In the genomic region with DNA sequence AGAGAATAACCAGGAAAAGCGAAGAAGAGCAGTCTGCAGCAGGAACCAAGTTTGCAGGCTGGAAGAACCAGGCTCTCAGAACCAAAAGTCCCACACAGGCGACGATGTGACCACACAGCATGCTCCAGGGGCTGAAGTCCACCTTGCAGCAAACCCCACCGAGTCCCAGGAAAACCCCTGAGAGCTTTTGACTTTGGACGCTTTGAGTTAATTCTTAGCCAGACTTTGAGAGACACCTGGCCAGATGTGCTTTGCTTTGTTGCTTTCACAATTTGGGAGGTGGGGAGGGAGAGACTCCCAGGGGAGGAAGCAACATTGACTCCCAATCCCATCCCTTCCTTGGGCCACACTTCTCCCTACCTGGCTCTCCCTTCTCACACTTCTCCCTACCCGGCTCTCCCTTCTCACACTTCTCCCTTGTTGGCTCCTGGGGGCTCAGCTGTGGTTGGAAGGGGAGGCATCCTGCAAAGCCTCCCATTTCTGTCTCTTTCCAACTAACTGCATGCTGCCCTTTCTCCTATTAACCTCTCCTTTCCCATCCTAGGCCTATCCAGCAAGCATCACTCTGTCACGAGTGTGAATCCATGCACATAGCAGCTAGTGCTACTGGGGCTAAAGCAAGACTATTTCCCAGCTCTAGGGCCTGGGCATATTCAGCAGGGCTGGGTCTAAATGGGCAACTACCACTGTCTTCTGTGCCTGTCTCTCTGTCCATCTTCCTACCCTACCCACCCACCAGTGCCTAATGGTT, we compare ENCODE assay signal across 14 mouse cellular contexts. TPM values are rescaled to one million over a fixed set of nuclear protein-coding genes. Genes with fewer than 3 reads are reported as not detected.
DNase-seq lines count a peak whose midpoint lies in the region; ATAC-seq and TF ChIP-seq lines count a peak whose summit lies in the region.
"Had no signal": no experiment of that assay in that cellular context is flagged by ENCODE, and none has a peak within 500 bp of the region (broad histone marks: within the 10 kb centered on the region; RNA-seq: fewer than 3 reads in every experiment).

No protein-coding gene starts in this region.

- no peaks in the 10 kb centered on the region for H3K9me3 ChIP-seq in intestine, postnatal 0 days (ENCODE audit: control insufficient read depth)
- no peaks in the 10 kb centered on the region for H3K9me3 ChIP-seq in liver, embryonic 16.5 days (replicated peaks; ENCODE audit: control insufficient read depth, low read length)
- no peaks in the 10 kb centered on the region for H3K9me3 ChIP-seq in forebrain, postnatal 0 days (ENCODE audit: low read length)
- H3K9me3 ChIP-seq: forebrain, embryonic 10.5 days; G1E; hindbrain, embryonic 13.5 days had no signal

- no peak for TF ChIP-seq CTCF in intestine, postnatal 0 days (IDR thresholded peaks at IDR 0.05; ENCODE audit: low read depth)
- no peak for TF ChIP-seq CTCF in forebrain, postnatal 0 days (IDR thresholded peaks at IDR 0.05; ENCODE audit: low read depth)

- H3K27ac ChIP-seq in brown adipose tissue, adult 24 weeks (replicated peaks; ENCODE audit: low read depth, low read length), result peak overlapping the region; percentile 4
- H3K27ac ChIP-seq in intestine, postnatal 0 days (ENCODE audit: low read depth, low read length), result no peak overlapping the region
- peak overlapping the region; percentile 86 for H3K27ac ChIP-seq in liver, embryonic 16.5 days (ENCODE audit: low read length)
- no peak overlapping the region for H3K27ac ChIP-seq in forebrain, postnatal 0 days (ENCODE audit: low read depth, low read length)
- H3K27ac ChIP-seq: forebrain, embryonic 10.5 days; hindbrain, embryonic 13.5 days had no signal

- peak; percentile 65 for ATAC-seq in intestine, postnatal 0 days
- peak; percentile 71 for ATAC-seq in liver, embryonic 16.5 days (ENCODE audit: low read depth)
- ATAC-seq in forebrain, postnatal 0 days, result no peak
- ATAC-seq in granulocyte monocyte progenitor cell, adult 5-6 weeks (replicated peaks; ENCODE audit: poor library complexity, severe bottlenecking), result no peak

- no peaks in the 10 kb centered on the region for H3K27me3 ChIP-seq in intestine, postnatal 0 days (replicated peaks; ENCODE audit: control insufficient read depth, insufficient read depth, low read length)
- no peaks in the 10 kb centered on the region for H3K27me3 ChIP-seq in liver, embryonic 16.5 days (ENCODE audit: control insufficient read depth, insufficient read depth, low read depth, low read length)
- H3K27me3 ChIP-seq in forebrain, postnatal 0 days (ENCODE audit: insufficient read depth, low read length), result no peaks in the 10 kb centered on the region

- WGBS in intestine, postnatal 0 days, result 38% methylated on average over 7 of the region's 7 CpGs
- 40% methylated on average over 7 of the region's 7 CpGs for WGBS in liver, embryonic 16.5 days (ENCODE audit: insufficient replicate concordance)
- WGBS in forebrain, postnatal 0 days, result 89% methylated on average over 7 of the region's 7 CpGs

- no peak overlapping the region for H3K9ac ChIP-seq in intestine, postnatal 0 days (ENCODE audit: low read depth, low read length)
- no peak overlapping the region for H3K9ac ChIP-seq in liver, embryonic 16.5 days (ENCODE audit: low read depth, low read length)
- no peak overlapping the region for H3K9ac ChIP-seq in forebrain, postnatal 0 days
- H3K9ac ChIP-seq: hindbrain, embryonic 13.5 days had no signal

- peaks cover 51% of the 10 kb centered on the region for H3K4me1 ChIP-seq in brown adipose tissue, adult 24 weeks (ENCODE audit: control insufficient read depth, insufficient read depth, insufficient read length, low read length)
- H3K4me1 ChIP-seq in intestine, postnatal 0 days (replicated peaks; ENCODE audit: control insufficient read depth, insufficient read depth, low read length), result peaks cover 8% of the 10 kb centered on the region
- H3K4me1 ChIP-seq in liver, embryonic 16.5 days (ENCODE audit: control insufficient read depth, low read depth, low read length), result peaks cover 10% of the 10 kb centered on the region
- H3K4me1 ChIP-seq in forebrain, postnatal 0 days (ENCODE audit: insufficient read depth), result no peaks in the 10 kb centered on the region

- no peak overlapping the region for H3K4me2 ChIP-seq in intestine, postnatal 0 days (replicated peaks; ENCODE audit: low read depth)
- peak overlapping the region; percentile 13; the same call in 1 of the 2 replicates for H3K4me2 ChIP-seq in liver, embryonic 16.5 days (ENCODE audit: low read depth, low read length)
- no peak overlapping the region for H3K4me2 ChIP-seq in forebrain, postnatal 0 days (ENCODE audit: low read depth)
- H3K4me2 ChIP-seq: hindbrain, embryonic 13.5 days had no signal

- H3K36me3 ChIP-seq in intestine, postnatal 0 days (ENCODE audit: control insufficient read depth, insufficient read depth), result no peaks in the 10 kb centered on the region
- H3K36me3 ChIP-seq in liver, embryonic 16.5 days (ENCODE audit: control insufficient read depth, insufficient read depth), result no peaks in the 10 kb centered on the region
- H3K36me3 ChIP-seq in forebrain, postnatal 0 days (ENCODE audit: insufficient read depth), result no peaks in the 10 kb centered on the region
- H3K36me3 ChIP-seq: forebrain, embryonic 10.5 days; G1E; hindbrain, embryonic 13.5 days had no signal

- no peak overlapping the region for H3K4me3 ChIP-seq in brown adipose tissue, adult 24 weeks (ENCODE audit: insufficient read depth, low read depth, low read length)
- H3K4me3 ChIP-seq in intestine, postnatal 0 days (ENCODE audit: low read depth, low read length), result no peak overlapping the region
- H3K4me3 ChIP-seq in liver, embryonic 16.5 days (ENCODE audit: low read depth, low read length), result no peak overlapping the region
- H3K4me3 ChIP-seq in forebrain, postnatal 0 days (ENCODE audit: low read depth, low read length), result no peak overlapping the region
- H3K4me3 ChIP-seq: forebrain, embryonic 10.5 days; hindbrain, embryonic 13.5 days had no signal

- peak; percentile 77 for DNase-seq in kidney, postnatal 14 days
- no peak for DNase-seq in spleen, postnatal 14 days (ENCODE audit: low spot score in 2 of 2)
- no peak for DNase-seq in forebrain, postnatal 0 days
- DNase-seq: cerebellum, postnatal 10 days; midbrain, embryonic 14.5 days; spleen, adult 18-20 months had no signal

RNA-seq across cellular contexts. Expression of a gene that starts 10.8 kb away (rescaled TPM):
- 86.6 and 95.5 TPM in 2 replicates for polyA plus RNA-seq in brown adipose tissue, adult 24 weeks (2012; ENCODE audit: insufficient read depth, insufficient read length, missing spikeins)
- polyA plus RNA-seq in intestine, postnatal 0 days (2015; fragmentation: Nextera tagmentation; extraction: Ambion mirVana), result 6.3 and 6.4 TPM in 2 replicates
- 1.9 and 2.0 TPM in 2 replicates for polyA plus RNA-seq in liver, embryonic 16.5 days (2015; fragmentation: Nextera tagmentation; extraction: Ambion mirVana)
- 9.5 and 10.7 TPM in 2 replicates for total RNA-seq in forebrain, postnatal 0 days (2014; rRNA removed)
- polyA plus RNA-seq in forebrain, postnatal 0 days (2015; fragmentation: Nextera tagmentation; extraction: Ambion mirVana), result 0.94 and 1.2 TPM in 2 replicates
- not detected in 2 replicates for total RNA-seq in granulocyte monocyte progenitor cell, adult 5-6 weeks (2014; fragmentation: Nextera tagmentation)
- 0.13 TPM in 1 of 2 replicates, not detected in the other for total RNA-seq in granulocyte monocyte progenitor cell, adult 5-6 weeks (2017)
- total RNA-seq: G1E had no signal
- polyA plus RNA-seq: C2C12, G1E had no signal

RNA-seq across cellular contexts. Expression of a gene that starts 26.0 kb away (rescaled TPM):
- 234 and 326 TPM in 2 replicates for polyA plus RNA-seq in brown adipose tissue, adult 24 weeks (2012; ENCODE audit: insufficient read depth, insufficient read length, missing spikeins)
- polyA plus RNA-seq in intestine, postnatal 0 days (2015; fragmentation: Nextera tagmentation; extraction: Ambion mirVana), result 555 and 620 TPM in 2 replicates
- 222 and 226 TPM in 2 replicates for polyA plus RNA-seq in liver, embryonic 16.5 days (2015; fragmentation: Nextera tagmentation; extraction: Ambion mirVana)
- total RNA-seq in forebrain, postnatal 0 days (2014; rRNA removed), result 60.1 and 65.5 TPM in 2 replicates
- 138 and 139 TPM in 2 replicates for polyA plus RNA-seq in forebrain, postnatal 0 days (2015; fragmentation: Nextera tagmentation; extraction: Ambion mirVana)
- total RNA-seq in granulocyte monocyte progenitor cell, adult 5-6 weeks (2014; fragmentation: Nextera tagmentation), result 188 and 207 TPM in 2 replicates
- total RNA-seq in granulocyte monocyte progenitor cell, adult 5-6 weeks (2017), result 65.2 and 82.6 TPM in 2 replicates

Comparison
In these comparisons a context has a peak if more than half of its experiments do, and no peak if none do; other contexts are left out.
1. H3K27ac ChIP-seq: peak in brown adipose tissue, adult 24 weeks (single experiment) and liver, embryonic 16.5 days (single experiment); none in intestine, postnatal 0 days (single experiment) and forebrain, postnatal 0 days (single experiment).
2. ATAC-seq: peak in intestine, postnatal 0 days (single experiment) and liver, embryonic 16.5 days (single experiment); none in forebrain, postnatal 0 days (single experiment) and granulocyte monocyte progenitor cell, adult 5-6 weeks (single experiment).
3. RNA of a gene that starts 10.8 kb away (polyA plus RNA-seq): 86.6 to 95.5 TPM in brown adipose tissue, adult 24 weeks; 6.3 to 6.4 TPM in intestine, postnatal 0 days, 1.9 to 2.0 TPM in liver, embryonic 16.5 days and 0.94 to 1.2 TPM in forebrain, postnatal 0 days; every median in the first group is over 10 times any median in the second.